Mouse (Mus musculus): ENCODE measurements at regions not wholly inside any gene's neighbourhood (a gene's known extent, or its start where the extent isn't known, plus 50 kb on each side); places are given as distances from the start of the nearest gene placed in this dataset.

DNA sequence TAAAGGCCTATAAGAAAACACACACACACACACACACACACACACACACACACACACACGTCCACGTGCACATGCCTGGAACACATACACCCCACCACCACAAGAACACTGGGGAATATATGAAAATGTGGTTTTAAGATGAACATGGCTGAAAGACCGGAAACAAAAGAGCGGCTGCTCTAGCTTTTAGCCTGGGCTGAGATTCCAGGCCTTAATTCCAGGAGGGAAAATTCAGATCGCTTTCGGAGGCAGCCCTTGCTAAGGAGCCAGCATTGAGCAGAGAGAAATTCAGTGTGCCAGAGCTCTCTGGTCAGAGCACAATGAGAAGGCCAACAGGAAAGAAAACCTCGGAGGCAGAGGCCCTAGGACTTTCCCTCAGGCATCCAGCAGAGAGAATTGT lies 65.1 kb downstream of the Dlk1 start:
- TF ChIP-seq CTCF (IDR thresholded peaks at IDR 0.05; ENCODE audit: low read depth) (no peak), EP300 (IDR thresholded peaks at IDR 0.05; ENCODE audit: low read depth) (no peak)
